Mouse (Mus musculus) spleen, adult 2 months (tissue): Measurements from ENCODE around the gene Dpf2.

ENCODE experiments used
- CTCF ChIP-seq: fragments of 200-500 bp; IDR thresholded peaks from 2 replicates; pipeline ENCODE4 v1.5.1; 2011; ENCODE audit warnings: mild to moderate bottlenecking, inconsistent platforms; ENCODE audit not compliant: insufficient read depth, insufficient read length, insufficient replicate concordance; ENCODE audit errors: extremely low read depth
- POLR2A ChIP-seq: fragments of 200-500 bp; IDR thresholded peaks from 2 replicates; pipeline ENCODE4 v1.6.1; 2011; ENCODE audit warnings: low read depth, low read length, inconsistent platforms

DNA sequence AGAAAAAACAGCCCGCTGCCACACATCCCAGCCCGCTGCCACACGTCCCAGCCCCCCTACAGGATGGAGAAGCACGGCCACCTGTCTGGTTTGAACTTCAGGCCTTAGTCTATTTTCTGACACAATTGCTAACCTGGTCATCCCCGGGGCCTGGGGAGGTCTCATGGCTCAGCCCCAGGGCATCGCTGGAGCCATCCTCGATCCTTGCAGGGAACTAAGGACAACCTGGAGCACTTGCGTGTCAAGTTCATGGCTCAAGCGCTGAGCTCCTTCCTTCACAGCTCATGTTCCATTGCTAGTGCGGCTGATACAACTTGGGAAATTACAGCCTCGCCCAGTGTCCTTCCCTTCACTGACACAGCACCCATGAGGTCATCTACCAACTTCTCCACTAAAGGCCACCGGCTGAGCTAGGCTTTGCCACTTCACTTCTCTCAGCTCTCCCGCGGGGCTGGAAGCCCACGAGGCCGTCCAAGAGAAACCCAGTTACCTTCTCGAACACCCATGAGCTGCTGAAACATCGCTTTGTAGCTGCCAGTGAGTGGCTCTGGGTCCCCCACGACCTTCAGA lies 40.5 kb upstream of the Dpf2 start:
- TF ChIP-seq CTCF (no peak), POLR2A (no peak)
